Mouse (Mus musculus): ENCODE measurements around the gene Tgm5. TPM values are rescaled to one million over a fixed set of nuclear protein-coding genes. Genes with fewer than 3 reads are reported as not detected.

Gene Tgm5
- polyA plus RNA-seq, 1 experiment from 2014 or later: 0.11 TPM

DNA sequence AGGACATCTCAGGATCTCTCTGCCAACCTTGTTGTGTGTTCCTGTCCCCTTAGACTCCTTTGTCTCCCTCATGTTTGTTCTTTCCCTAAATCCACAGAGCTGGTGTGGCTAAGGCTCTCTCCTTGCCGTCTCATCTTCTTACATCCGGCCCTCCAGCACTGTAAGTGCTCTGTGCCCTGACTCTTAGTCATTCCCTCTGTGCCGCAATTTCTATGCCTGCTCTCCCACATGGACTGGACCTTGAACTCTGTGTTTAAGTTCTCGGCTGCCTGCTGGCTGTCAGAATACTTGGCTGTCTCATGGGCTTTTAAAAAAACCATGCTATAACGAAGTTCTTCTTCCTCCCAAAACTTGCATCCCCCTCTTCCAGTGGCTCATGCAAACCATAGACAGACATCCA lies 62.7 kb downstream of the Tgm5 start:
- Histone ChIP-seq H3K27ac (ENCODE audit: low read depth, low read length) (no peak overlapping the region), H3K36me3 (ENCODE audit: control insufficient read depth, insufficient read depth, low read length) (peaks cover under 1% of the 10 kb centered on the region; the same call in 1 of the 2 replicates), H3K27me3 (ENCODE audit: control insufficient read depth, insufficient read depth, low read length) (no peaks in the 10 kb centered on the region), H3K9ac (ENCODE audit: low read length) (no peak overlapping the region), H3K9me3 (ENCODE audit: control insufficient read depth, low read length) (no peaks in the 10 kb centered on the region), H3K4me2 (ENCODE audit: low read depth) (no peak overlapping the region), H3K4me3 (ENCODE audit: low read depth, low read length) (no peak overlapping the region), H3K4me1 (ENCODE audit: control insufficient read depth, insufficient read depth, low read length) (no peaks in the 10 kb centered on the region)
- no peak for DNase-seq (ENCODE audit: low spot score)
- no peak for ATAC-seq (ENCODE audit: insufficient read depth, low FRiP score, low TSS enrichment)
- 77% methylated on average over 5 of the region's 5 CpGs for WGBS

DNA sequence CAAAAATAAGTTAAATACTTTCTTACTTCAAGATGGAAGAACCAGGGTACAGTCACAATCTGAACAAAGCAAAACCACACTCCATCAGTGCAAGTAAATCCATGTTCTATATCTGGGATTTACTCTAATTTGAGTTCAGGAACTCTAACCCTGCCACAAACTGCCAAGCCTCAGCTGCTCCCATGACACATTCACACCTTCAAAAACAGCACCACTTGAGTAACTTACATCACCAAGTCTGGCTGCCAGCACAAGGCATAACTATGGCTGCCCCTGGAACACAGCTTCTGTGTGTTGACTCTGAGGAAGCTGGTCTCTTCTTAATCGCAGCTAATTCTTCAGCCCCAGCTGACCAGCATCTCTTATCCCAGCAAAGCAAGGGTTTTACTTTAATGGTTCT lies 68.5 kb downstream of the Tgm5 start:
- 94% methylated on average over 1 of the region's 1 CpGs for WGBS

DNA sequence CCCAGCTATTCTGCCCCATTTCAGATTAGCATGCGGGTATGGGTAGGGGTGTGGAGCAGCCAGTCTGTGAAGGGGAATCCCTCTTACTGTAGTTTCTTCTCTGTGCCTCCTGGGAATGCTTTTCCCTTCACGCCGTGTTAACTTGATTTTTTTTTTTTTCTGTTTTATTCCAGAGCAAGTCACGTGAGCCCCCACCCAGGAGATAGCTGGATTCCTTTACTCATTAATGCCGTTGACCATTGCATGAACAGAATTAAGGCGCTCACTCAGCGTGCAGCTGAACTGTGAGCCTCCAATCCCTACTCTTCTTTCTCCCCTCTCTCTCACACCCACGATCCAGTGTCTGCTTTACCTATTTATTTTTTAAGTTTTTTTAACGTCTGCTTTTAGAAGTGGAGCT lies 69.4 kb downstream of the Tgm5 start:
- Histone ChIP-seq H3K9ac (ENCODE audit: low read length) (no peak overlapping the region), H3K4me2 (ENCODE audit: low read depth) (no peak overlapping the region)

More for the DNA sequence above, 68.5 kb downstream of the Tgm5 start:
- H3K4me3 ChIP-seq (ENCODE audit: low read depth, low read length): no peak overlapping the region
- no peak for DNase-seq (ENCODE audit: low spot score)
- no peak overlapping the region for H3K27ac ChIP-seq (ENCODE audit: low read depth, low read length)
- H3K4me2 ChIP-seq (ENCODE audit: low read depth): no peak overlapping the region
- no peak overlapping the region for H3K9ac ChIP-seq (ENCODE audit: low read length)
- no peaks in the 10 kb centered on the region for H3K27me3 ChIP-seq (ENCODE audit: control insufficient read depth, insufficient read depth, low read length)
- no peak for ATAC-seq (ENCODE audit: insufficient read depth, low FRiP score, low TSS enrichment)
- no peaks in the 10 kb centered on the region for H3K4me1 ChIP-seq (ENCODE audit: control insufficient read depth, insufficient read depth, low read length)
- peaks cover 5% of the 10 kb centered on the region for H3K36me3 ChIP-seq (ENCODE audit: control insufficient read depth, insufficient read depth, low read length)
- H3K9me3 ChIP-seq (ENCODE audit: control insufficient read depth, low read length): no peaks in the 10 kb centered on the region

DNA sequence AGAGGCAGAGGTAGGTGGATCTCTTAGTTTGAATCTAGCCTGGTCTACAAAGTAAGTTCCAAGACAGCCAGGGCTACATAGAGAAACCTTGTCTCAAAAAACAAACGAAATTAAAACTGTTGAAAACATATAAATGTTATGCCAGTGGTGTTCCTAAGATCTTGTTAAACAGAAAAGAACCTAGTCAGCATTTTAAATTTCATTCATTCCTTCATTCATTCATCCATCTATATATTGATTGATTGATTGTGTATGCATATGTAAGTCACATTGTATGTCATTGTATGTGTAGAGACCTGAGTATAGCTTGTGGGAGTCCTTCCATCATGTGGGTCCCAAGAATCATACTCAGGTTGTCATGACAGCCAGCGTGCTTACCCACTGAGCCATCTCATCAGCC lies 70.1 kb downstream of the Tgm5 start:
- peaks cover 5% of the 10 kb centered on the region for H3K36me3 ChIP-seq (ENCODE audit: control insufficient read depth, insufficient read depth, low read length)
- H3K27me3 ChIP-seq (ENCODE audit: control insufficient read depth, insufficient read depth, low read length): no peaks in the 10 kb centered on the region
- H3K9ac ChIP-seq (ENCODE audit: low read length): no peak overlapping the region
- H3K9me3 ChIP-seq (ENCODE audit: control insufficient read depth, low read length): no peaks in the 10 kb centered on the region
- H3K4me3 ChIP-seq (ENCODE audit: low read depth, low read length): no peak overlapping the region
- ATAC-seq (ENCODE audit: insufficient read depth, low FRiP score, low TSS enrichment) (no peak), DNase-seq (ENCODE audit: low spot score) (no peak)
- H3K27ac ChIP-seq (ENCODE audit: low read depth, low read length): no peak overlapping the region
- no peak overlapping the region for H3K4me2 ChIP-seq (ENCODE audit: low read depth)
- WGBS: 84% methylated on average over 2 of the region's 2 CpGs
- no peaks in the 10 kb centered on the region for H3K4me1 ChIP-seq (ENCODE audit: control insufficient read depth, insufficient read depth, low read length)

More for the DNA sequence above, 69.4 kb downstream of the Tgm5 start:
- DNase-seq (ENCODE audit: low spot score) (no peak), ATAC-seq (ENCODE audit: insufficient read depth, low FRiP score, low TSS enrichment) (no peak)
- no peak overlapping the region for H3K27ac ChIP-seq (ENCODE audit: low read depth, low read length)
- no peaks in the 10 kb centered on the region for H3K9me3 ChIP-seq (ENCODE audit: control insufficient read depth, low read length)
- no peaks in the 10 kb centered on the region for H3K4me1 ChIP-seq (ENCODE audit: control insufficient read depth, insufficient read depth, low read length)
- WGBS: 88% methylated on average over 9 of the region's 9 CpGs
- peaks cover 5% of the 10 kb centered on the region for H3K36me3 ChIP-seq (ENCODE audit: control insufficient read depth, insufficient read depth, low read length)
- no peaks in the 10 kb centered on the region for H3K27me3 ChIP-seq (ENCODE audit: control insufficient read depth, insufficient read depth, low read length)
- H3K4me3 ChIP-seq (ENCODE audit: low read depth, low read length): no peak overlapping the region

DNA sequence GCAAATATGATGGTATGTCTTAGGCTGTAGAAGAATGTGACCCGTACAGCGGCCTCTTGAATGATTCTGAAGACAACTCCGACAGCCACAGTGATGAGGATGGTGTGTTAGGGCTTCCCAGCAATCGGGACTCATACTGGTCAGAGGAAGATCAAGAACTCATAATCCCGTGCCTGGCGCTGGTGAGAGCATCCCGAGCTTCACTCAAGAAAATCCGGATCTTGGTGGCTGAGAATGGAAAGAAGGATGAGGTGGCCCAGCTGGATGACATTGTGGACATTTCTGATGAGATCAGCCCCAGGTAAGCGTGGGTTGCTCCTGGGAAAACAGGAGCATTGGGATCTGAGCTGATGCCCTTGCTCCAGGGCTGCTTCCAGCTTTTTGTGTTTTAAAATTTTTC lies 73.0 kb downstream of the Tgm5 start:
- H3K9me3 ChIP-seq (ENCODE audit: control insufficient read depth, low read length): no peaks in the 10 kb centered on the region
- no peak for DNase-seq (ENCODE audit: low spot score)
- WGBS: 94% methylated on average over 9 of the region's 9 CpGs
- no peak overlapping the region for H3K9ac ChIP-seq (ENCODE audit: low read length)
- H3K4me2 ChIP-seq (ENCODE audit: low read depth): no peak overlapping the region
- peaks cover 5% of the 10 kb centered on the region; the same call in 1 of the 2 replicates for H3K4me1 ChIP-seq (ENCODE audit: control insufficient read depth, insufficient read depth, low read length)
- ATAC-seq (ENCODE audit: insufficient read depth, low FRiP score, low TSS enrichment): no peak
- H3K4me3 ChIP-seq (ENCODE audit: low read depth, low read length): no peak overlapping the region
- H3K36me3 ChIP-seq (ENCODE audit: control insufficient read depth, insufficient read depth, low read length): peaks cover 2% of the 10 kb centered on the region
- H3K27me3 ChIP-seq (ENCODE audit: control insufficient read depth, insufficient read depth, low read length): no peaks in the 10 kb centered on the region
- no peak overlapping the region for H3K27ac ChIP-seq (ENCODE audit: low read depth, low read length)

DNA sequence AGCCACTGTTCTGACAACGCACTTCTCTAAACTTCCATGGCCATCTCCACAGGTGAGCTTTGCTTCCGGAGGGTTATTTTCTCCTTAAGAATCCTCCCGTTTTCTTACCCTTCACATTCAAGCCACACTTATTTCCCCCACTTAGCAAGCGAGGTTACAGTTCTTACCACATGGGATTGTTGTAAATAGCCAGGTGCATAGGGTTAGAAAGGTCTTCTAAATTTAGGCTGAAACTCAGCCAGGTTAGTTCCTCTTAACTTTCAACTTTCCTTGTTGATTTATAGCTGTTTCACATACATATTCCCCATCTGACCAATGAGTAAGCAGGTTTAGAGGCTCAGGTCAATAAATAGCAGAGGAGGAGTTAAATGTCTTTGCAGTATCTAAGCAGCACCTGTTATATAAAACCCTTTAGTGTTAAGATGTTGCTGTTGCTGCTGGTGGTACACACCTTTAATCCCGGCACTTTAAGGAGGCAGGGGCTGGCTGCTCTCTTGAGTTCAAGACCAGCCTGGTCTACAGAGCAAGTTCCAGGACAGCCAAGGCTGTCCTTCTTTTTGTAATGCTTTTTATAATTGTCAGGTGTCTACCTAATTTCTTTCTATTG lies 76.5 kb downstream of the Tgm5 start:
- peak overlapping the region; percentile 75 for H3K4me3 ChIP-seq (ENCODE audit: low read depth, low read length)
- H3K9ac ChIP-seq (ENCODE audit: low read length): peak overlapping the region; percentile 81
- no peak overlapping the region for H3K27ac ChIP-seq (ENCODE audit: low read depth, low read length)
- H3K4me1 ChIP-seq (ENCODE audit: control insufficient read depth, insufficient read depth, low read length): peaks cover 5% of the 10 kb centered on the region; the same call in 1 of the 2 replicates
- no peaks in the 10 kb centered on the region for H3K27me3 ChIP-seq (ENCODE audit: control insufficient read depth, insufficient read depth, low read length)
- DNase-seq (ENCODE audit: low spot score): no peak
- no peak for ATAC-seq (ENCODE audit: insufficient read depth, low FRiP score, low TSS enrichment)
- 25% methylated on average over 5 of the region's 5 CpGs for whole genome bisulfite sequencing
- peak overlapping the region; percentile 68 for H3K4me2 ChIP-seq (ENCODE audit: low read depth)
- no peaks in the 10 kb centered on the region for H3K9me3 ChIP-seq (ENCODE audit: control insufficient read depth, low read length)
- H3K36me3 ChIP-seq (ENCODE audit: control insufficient read depth, insufficient read depth, low read length): peaks cover 2% of the 10 kb centered on the region; the same call in 1 of the 2 replicates

DNA sequence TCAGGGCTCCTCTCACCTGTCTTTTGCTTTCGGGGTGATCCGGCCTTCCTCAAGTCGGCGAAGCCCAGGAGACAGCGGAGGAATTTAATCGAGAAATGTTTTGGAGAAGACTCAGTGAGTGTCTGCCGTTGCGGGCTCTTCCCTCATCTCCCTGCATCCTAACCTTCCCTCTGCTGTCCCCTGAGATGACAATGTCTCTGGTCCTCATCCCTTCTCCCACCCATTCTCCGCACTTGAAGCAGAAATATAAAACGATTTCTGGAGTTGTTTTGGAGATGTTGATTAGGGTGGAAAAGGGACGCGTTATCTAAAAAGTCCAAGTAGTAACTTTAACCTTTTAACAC lies 77.0 kb downstream of the Tgm5 start:
- DNase-seq (ENCODE audit: low spot score): no peak
- Histone ChIP-seq H3K4me1 (ENCODE audit: control insufficient read depth, insufficient read depth, low read length) (peaks cover 5% of the 10 kb centered on the region; the same call in 1 of the 2 replicates), H3K27ac (ENCODE audit: low read depth, low read length) (no peak overlapping the region), H3K9me3 (ENCODE audit: control insufficient read depth, low read length) (no peaks in the 10 kb centered on the region), H3K4me2 (ENCODE audit: low read depth) (peak overlapping the region; percentile 68), H3K27me3 (ENCODE audit: control insufficient read depth, insufficient read depth, low read length) (no peaks in the 10 kb centered on the region), H3K36me3 (ENCODE audit: control insufficient read depth, insufficient read depth, low read length) (peaks cover under 1% of the 10 kb centered on the region; the same call in 1 of the 2 replicates), H3K4me3 (ENCODE audit: low read depth, low read length) (peak overlapping the region; percentile 75), H3K9ac (ENCODE audit: low read length) (peak overlapping the region; percentile 81)
- peak; percentile 61 for ATAC-seq (ENCODE audit: insufficient read depth, low FRiP score, low TSS enrichment)
- WGBS: 1% methylated on average over 12 of the region's 12 CpGs

DNA sequence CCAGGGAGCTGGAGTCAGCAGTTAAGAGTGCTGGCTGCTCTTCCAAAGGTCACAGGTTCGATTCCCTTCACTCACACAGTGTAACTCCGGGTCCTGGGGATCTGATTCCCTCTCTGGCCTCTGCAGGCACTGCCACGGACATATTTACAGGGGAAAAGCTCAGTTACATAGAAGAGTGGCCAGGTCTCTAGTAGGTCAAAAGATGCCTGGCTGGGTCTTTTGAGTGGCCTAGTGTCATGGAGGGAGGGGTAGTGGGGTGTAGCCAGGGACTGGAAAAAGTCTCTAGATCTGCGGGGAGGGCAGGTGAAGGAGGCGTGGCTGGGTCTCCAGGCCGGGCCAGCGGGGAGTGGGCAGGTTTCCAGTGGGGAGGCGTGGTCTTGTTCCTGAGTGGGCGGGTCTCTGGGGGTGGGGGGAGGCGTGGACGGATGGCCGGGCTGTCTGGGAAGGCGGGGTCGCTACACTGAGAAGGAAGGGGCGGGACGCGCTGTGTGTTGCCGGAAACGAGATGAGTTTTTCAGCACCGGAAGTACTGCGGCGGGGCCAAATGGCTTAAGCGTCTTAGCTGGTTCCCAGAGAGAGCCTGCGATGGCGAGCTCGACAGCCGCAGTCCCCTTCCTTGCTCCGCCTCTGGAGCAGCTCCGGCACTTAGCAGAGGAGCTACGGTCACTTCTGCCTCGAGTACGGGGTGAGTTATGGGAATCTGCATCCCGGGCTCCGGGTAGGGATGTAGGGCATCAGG lies 77.5 kb downstream of the Tgm5 start, which contains the start of gene Ccndbp1:
Gene Ccndbp1 (plus strand): TSS at position 479 of the 739 bp plus-strand sequence.
- peak; percentile 94 for ATAC-seq (ENCODE audit: insufficient read depth, low FRiP score, low TSS enrichment)
- Histone ChIP-seq H3K9ac (ENCODE audit: low read length) (peak within 1 kb of the TSS; percentile 81), H3K4me2 (ENCODE audit: low read depth) (peak within 1 kb of the TSS; percentile 68), H3K27me3 (ENCODE audit: control insufficient read depth, insufficient read depth, low read length) (no peaks in the 10 kb centered on the region), H3K9me3 (ENCODE audit: control insufficient read depth, low read length) (no peaks in the 10 kb centered on the region), H3K4me3 (ENCODE audit: low read depth, low read length) (peak within 1 kb of the TSS; percentile 75), H3K4me1 (ENCODE audit: control insufficient read depth, insufficient read depth, low read length) (peaks cover 5% of the 10 kb centered on the region; the same call in 1 of the 2 replicates), H3K36me3 (ENCODE audit: control insufficient read depth, insufficient read depth, low read length) (no peaks in the 10 kb centered on the region), H3K27ac (ENCODE audit: low read depth, low read length) (no peak within 1 kb of the TSS)
- peak; percentile 90 for DNase-seq (ENCODE audit: low spot score)
- WGBS: 1% methylated on average over 34 of the region's 34 CpGs

DNA sequence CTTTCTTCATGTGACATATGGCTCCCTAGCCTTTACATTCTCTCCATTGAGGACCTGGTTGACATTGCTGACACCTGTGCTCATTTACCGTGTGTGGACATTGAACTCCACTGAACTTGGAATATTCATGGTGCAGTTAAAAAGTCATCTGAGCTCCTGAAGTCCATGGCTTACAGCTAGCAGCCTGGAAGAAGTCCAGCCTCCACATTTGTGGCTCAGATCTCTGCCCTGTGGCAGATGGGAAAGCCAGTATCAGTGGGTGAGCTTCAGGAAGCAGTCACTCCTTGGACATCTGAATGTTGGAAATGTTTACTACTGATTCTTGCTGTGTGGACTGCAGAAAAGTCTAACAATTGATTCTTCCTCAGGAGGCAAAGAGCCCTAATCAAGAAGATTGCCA lies 78.7 kb downstream of the Tgm5 start:
- Histone ChIP-seq H3K9ac (ENCODE audit: low read length) (no peak overlapping the region), H3K36me3 (ENCODE audit: control insufficient read depth, insufficient read depth, low read length) (no peaks in the 10 kb centered on the region), H3K9me3 (ENCODE audit: control insufficient read depth, low read length) (no peaks in the 10 kb centered on the region), H3K4me3 (ENCODE audit: low read depth, low read length) (no peak overlapping the region), H3K27ac (ENCODE audit: low read depth, low read length) (no peak overlapping the region), H3K4me1 (ENCODE audit: control insufficient read depth, insufficient read depth, low read length) (peaks cover 5% of the 10 kb centered on the region; the same call in 1 of the 2 replicates), H3K4me2 (ENCODE audit: low read depth) (no peak overlapping the region), H3K27me3 (ENCODE audit: control insufficient read depth, insufficient read depth, low read length) (no peaks in the 10 kb centered on the region)
- ATAC-seq (ENCODE audit: insufficient read depth, low FRiP score, low TSS enrichment): no peak
- 82% methylated on average over 1 of the region's 1 CpGs for WGBS
- DNase-seq (ENCODE audit: low spot score): no peak
